Mouse (Mus musculus) myocyte (in vitro differentiated cells): ENCODE results near the gene 1600014C10Rik. TPM values are rescaled to one million over a fixed set of nuclear protein-coding genes. Genes with fewer than 3 reads are reported as not detected.

Experiments used
- H3K27me3 ChIP-seq: one replicate; pipeline ENCODE4 v1.6.1; 2011; ENCODE audit not compliant: control insufficient read depth, insufficient read depth, insufficient read length
- H3K36me3 ChIP-seq: one replicate; pipeline ENCODE4 v1.6.1; 2011; ENCODE audit not compliant: control insufficient read depth, insufficient read depth
- H3K4me2 ChIP-seq: one replicate; pipeline ENCODE4 v1.6.1; 2011; ENCODE audit warnings: low read depth, control low read depth
- H3K4me3 ChIP-seq: one replicate; pipeline ENCODE4 v1.5.1; 2011; ENCODE audit warnings: mild to moderate bottlenecking, control low read depth, moderate library complexity
- H3K79me2 ChIP-seq: one replicate; pipeline ENCODE4 v1.6.1; 2011; ENCODE audit not compliant: control insufficient read depth, insufficient read depth
- H3ac ChIP-seq: one replicate; pipeline ENCODE4 v1.6.1; 2011; ENCODE audit not compliant: control insufficient read depth, insufficient read length
- CEBPB ChIP-seq: IDR thresholded peaks from 2 replicates; pipeline ENCODE4 v1.6.1; 2011; ENCODE audit warnings: mild to moderate bottlenecking, moderate library complexity; ENCODE audit not compliant: poor library complexity, insufficient read depth, severe bottlenecking
- E2F4 ChIP-seq: IDR thresholded peaks from one replicate; pipeline ENCODE4 v1.6.1; 2011; ENCODE audit warnings: mild to moderate bottlenecking, control low read depth, moderate library complexity; ENCODE audit not compliant: insufficient read depth
- MAX ChIP-seq: IDR thresholded peaks from one replicate; pipeline ENCODE4 v1.6.1; 2011; ENCODE audit warnings: low read depth, mild to moderate bottlenecking, control low read depth
- MYOD1 ChIP-seq, 3 experiments: IDR thresholded peaks; one replicate each; pipeline ENCODE4 v1.6.1; 2011; ENCODE audit warnings: control low read depth in 2 of 3, low read depth in 2 of 3, mild to moderate bottlenecking in 2 of 3, moderate library complexity in 1 of 3; ENCODE audit not compliant: insufficient read length in 2 of 3, control insufficient read depth in 1 of 3
- MYOG ChIP-seq, 3 experiments: IDR thresholded peaks; one replicate each; pipeline ENCODE4 v1.6.1; 2011; ENCODE audit warnings: control low read depth in 2 of 3, low read depth in 2 of 3, mild to moderate bottlenecking in 2 of 3; ENCODE audit not compliant: insufficient read length in 2 of 3, control insufficient read depth in 1 of 3, insufficient read depth in 1 of 3
- POLR2A ChIP-seq: IDR thresholded peaks from one replicate; pipeline ENCODE4 v1.6.1; 2011; ENCODE audit warnings: low read depth, mild to moderate bottlenecking, control low read depth, moderate library complexity; ENCODE audit not compliant: insufficient read length
- POLR2AphosphoS2 ChIP-seq: IDR thresholded peaks from one replicate; pipeline ENCODE4 v1.6.1; 2011; ENCODE audit warnings: low read depth, control low read depth; ENCODE audit not compliant: insufficient read length
- REST ChIP-seq: IDR thresholded peaks from one replicate; pipeline ENCODE4 v1.6.1; 2011; ENCODE audit warnings: mild to moderate bottlenecking, control low read depth, moderate library complexity; ENCODE audit not compliant: insufficient read depth, insufficient read length
- SRF ChIP-seq: IDR thresholded peaks from one replicate; pipeline ENCODE4 v1.6.1; 2011; ENCODE audit warnings: low read depth; ENCODE audit not compliant: control insufficient read depth, insufficient read length
- TCF12 ChIP-seq: IDR thresholded peaks from one replicate; pipeline ENCODE4 v1.6.1; 2011; ENCODE audit warnings: mild to moderate bottlenecking, control low read depth; ENCODE audit not compliant: poor library complexity, insufficient read depth, severe bottlenecking
- TCF3 ChIP-seq: IDR thresholded peaks from one replicate; pipeline ENCODE4 v1.6.1; 2011; ENCODE audit warnings: low read depth, control low read depth; ENCODE audit not compliant: insufficient read length
- USF1 ChIP-seq: IDR thresholded peaks from one replicate; pipeline ENCODE4 v1.6.1; 2011; ENCODE audit warnings: low read depth, mild to moderate bottlenecking, control low read depth, moderate library complexity
- polyA plus RNA-seq: library from polyadenylated mRNA; unstranded; fragments of >200 nt; fragmentation: generic; extraction: Trizol; gene quantifications from one replicate; pipeline ENCODE4 v1.2.1, GENCODE M21; 2012; ENCODE audit warnings: missing spikeins

The 1600014C10Rik gene
- polyA plus RNA-seq, 1 experiment = 5.1 TPM

GRCm38 (mm10) chr7:38191571-38191970, 8.6 kb downstream of the 1600014C10Rik start:
- no peak overlapping the region for H3K4me2 ChIP-seq
- no peaks in the 10 kb centered on the region for H3K36me3 ChIP-seq
- H3K79me2 ChIP-seq = no peaks in the 10 kb centered on the region
- no peak for TF ChIP-seq MYOD1 (IDR thresholded peaks at IDR 0.05; ENCODE audit: control insufficient read depth in 1 of 3, insufficient read length in 2 of 3, low read depth in 2 of 3)
- no peak for TF ChIP-seq MYOG (IDR thresholded peaks at IDR 0.05; ENCODE audit: control insufficient read depth in 1 of 3, insufficient read depth in 1 of 3, insufficient read length in 2 of 3, low read depth in 2 of 3)
- no peak for TF ChIP-seq SRF
- TF ChIP-seq E2F4 = no peak
- no peak for TF ChIP-seq CEBPB
- no peak overlapping the region for H3K4me3 ChIP-seq
- H3ac ChIP-seq = no peak overlapping the region
- no peaks in the 10 kb centered on the region for H3K27me3 ChIP-seq

GRCm38 (mm10) chr7:38199907-38200605, 17.0 kb downstream of the 1600014C10Rik start:
- Histone ChIP-seq H3K36me3 (no peaks in the 10 kb centered on the region), H3K4me3 (no peak overlapping the region), H3K27me3 (no peaks in the 10 kb centered on the region), H3ac (no peak overlapping the region), H3K79me2 (no peaks in the 10 kb centered on the region), H3K4me2 (peak overlapping the region; percentile 59)
- TF ChIP-seq POLR2AphosphoS2 (no peak), TCF12 (no peak), REST (no peak), SRF (no peak), USF1 (no peak), MYOG (IDR thresholded peaks at IDR 0.05; ENCODE audit: control insufficient read depth in 1 of 3, insufficient read depth in 1 of 3, insufficient read length in 2 of 3, low read depth in 2 of 3) (no peak), TCF3 (no peak), MAX (no peak), CEBPB (no peak), POLR2A (no peak), E2F4 (no peak), MYOD1 (IDR thresholded peaks at IDR 0.05; ENCODE audit: control insufficient read depth in 1 of 3, insufficient read length in 2 of 3, low read depth in 2 of 3) (no peak)

GRCm38 (mm10) chr7:38200606-38201289, 17.7 kb downstream of the 1600014C10Rik start:
- no peaks in the 10 kb centered on the region for H3K79me2 ChIP-seq
- peak overlapping the region; percentile 59 for H3K4me2 ChIP-seq
- TF ChIP-seq SRF (no peak), REST (no peak), MYOD1 (IDR thresholded peaks at IDR 0.05; ENCODE audit: control insufficient read depth in 1 of 3, insufficient read length in 2 of 3, low read depth in 2 of 3) (peak in 1 of 3 experiments; percentile 10)
- H3K36me3 ChIP-seq = no peaks in the 10 kb centered on the region
- H3ac ChIP-seq = no peak overlapping the region
- no peaks in the 10 kb centered on the region for H3K27me3 ChIP-seq
- H3K4me3 ChIP-seq = no peak overlapping the region

- no peak overlapping the region for H3K4me3 ChIP-seq
- H3K27me3 ChIP-seq = no peaks in the 10 kb centered on the region
- H3ac ChIP-seq = no peak overlapping the region
- TF ChIP-seq CEBPB = no peak
- TF ChIP-seq E2F4 = no peak
- no peak for TF ChIP-seq SRF
- no peak for TF ChIP-seq REST
- no peak for TF ChIP-seq MYOG (IDR thresholded peaks at IDR 0.05; ENCODE audit: control insufficient read depth in 1 of 3, insufficient read depth in 1 of 3, insufficient read length in 2 of 3, low read depth in 2 of 3)
- TF ChIP-seq MYOD1 (IDR thresholded peaks at IDR 0.05; ENCODE audit: control insufficient read depth in 1 of 3, insufficient read length in 2 of 3, low read depth in 2 of 3) = no peak
- TF ChIP-seq TCF12 = no peak
- TF ChIP-seq POLR2AphosphoS2 = no peak
- TF ChIP-seq USF1 = no peak
- no peak for TF ChIP-seq TCF3
- TF ChIP-seq POLR2A = no peak
- TF ChIP-seq MAX = no peak
- H3K36me3 ChIP-seq = no peaks in the 10 kb centered on the region
- no peak overlapping the region for H3K4me2 ChIP-seq
- H3K79me2 ChIP-seq = no peaks in the 10 kb centered on the region
Measured at GRCm38 (mm10) chr7:38201290-38201658, 18.3 kb downstream of the 1600014C10Rik start.

- Histone ChIP-seq H3K36me3 (no peaks in the 10 kb centered on the region), H3K4me3 (no peak overlapping the region), H3K79me2 (no peaks in the 10 kb centered on the region), H3K4me2 (no peak overlapping the region), H3ac (no peak overlapping the region), H3K27me3 (no peaks in the 10 kb centered on the region)
- no peak for TF ChIP-seq E2F4
- no peak for TF ChIP-seq POLR2A
- no peak for TF ChIP-seq POLR2AphosphoS2
- TF ChIP-seq TCF3 = no peak
- no peak for TF ChIP-seq MAX
- no peak for TF ChIP-seq REST
- no peak for TF ChIP-seq SRF
- TF ChIP-seq MYOG (IDR thresholded peaks at IDR 0.05; ENCODE audit: control insufficient read depth in 1 of 3, insufficient read depth in 1 of 3, insufficient read length in 2 of 3, low read depth in 2 of 3) = no peak
- TF ChIP-seq TCF12 = no peak
- TF ChIP-seq MYOD1 (IDR thresholded peaks at IDR 0.05; ENCODE audit: control insufficient read depth in 1 of 3, insufficient read length in 2 of 3, low read depth in 2 of 3) = no peak
- TF ChIP-seq CEBPB = no peak
- TF ChIP-seq USF1 = no peak
Measured at GRCm38 (mm10) chr7:38204314-38204713, 21.3 kb downstream of the 1600014C10Rik start.
